Mouse (Mus musculus) heart, embryonic 12.5 days (tissue): ENCODE results near the gene Hist1h4n. TPM values are rescaled to one million over a fixed set of nuclear protein-coding genes. Genes with fewer than 3 reads are reported as not detected.

Experiments
- microRNA-seq: library from miRNA; unstranded; fragments of <30 nt; microRNA quantifications from one replicate; pipeline ENCODE4, GENCODE M21; 2017
- polyA plus RNA-seq: library from polyadenylated mRNA; unstranded; fragments of >200 nt; fragmentation: Nextera tagmentation; extraction: Ambion mirVana; gene quantifications from 2 replicates; pipeline ENCODE4 v1.2.1, GENCODE M21; 2016

The Hist1h4n gene
- polyA plus RNA-seq, 1 experiment from 2014 or later, result 8.4 TPM

Small RNA genes within 50 kb of the gene (microRNA-seq; reads per million reads assigned to microRNA genes)
- gene Gm19658 (not detected), gene Gm44346 (not detected), gene Gm44466 (not detected)

Other genes starting within 250 kb of the Hist1h4n start
- gene Olfr1362, start 218.2 kb downstream of the Hist1h4n start, polyA plus RNA-seq, result not detected in 2 replicates
- not detected in 2 replicates for gene Olfr11, start 189.7 kb downstream of the Hist1h4n start, polyA plus RNA-seq
- gene Olfr1361, start 168.8 kb downstream of the Hist1h4n start, polyA plus RNA-seq, result not detected in 2 replicates
- not detected in 2 replicates for gene Olfr1360, start 154.8 kb downstream of the Hist1h4n start, polyA plus RNA-seq
- gene Olfr1359, start 134.1 kb downstream of the Hist1h4n start, polyA plus RNA-seq, result not detected in 2 replicates
- gene Hist1h2bl, start 116.1 kb downstream of the Hist1h4n start, polyA plus RNA-seq, result 0.91 TPM in 1 of 2 replicates, not detected in the other
- 5.4 and 6.6 TPM in 2 replicates for gene Hist1h2ai, start 115.8 kb downstream of the Hist1h4n start, polyA plus RNA-seq
- 2.0 TPM in 2 replicates for gene Hist1h3h, start 114.5 kb downstream of the Hist1h4n start, polyA plus RNA-seq
- gene Hist1h2bm, start 110.2 kb downstream of the Hist1h4n start, polyA plus RNA-seq, result 1.4 and 2.5 TPM in 2 replicates
- gene Hist1h4j, start 97.1 kb downstream of the Hist1h4n start, polyA plus RNA-seq, result 0.31 and 0.68 TPM in 2 replicates
- 0.80 TPM in 1 of 2 replicates, not detected in the other for gene Hist1h4k, start 81.7 kb downstream of the Hist1h4n start, polyA plus RNA-seq
- gene Hist1h2ak, start 78.4 kb downstream of the Hist1h4n start, polyA plus RNA-seq, result 7.0 and 11.4 TPM in 2 replicates
- 1.1 and 2.1 TPM in 2 replicates for gene Hist1h2bn, start 78.1 kb downstream of the Hist1h4n start, polyA plus RNA-seq
- gene Hist1h1b, start 51.6 kb downstream of the Hist1h4n start, polyA plus RNA-seq, result 12.4 and 12.5 TPM in 2 replicates
- 54.7 and 68.0 TPM in 2 replicates for gene Hist1h3i, start 48.8 kb downstream of the Hist1h4n start, polyA plus RNA-seq
- 1.3 and 6.2 TPM in 2 replicates for gene Hist1h2an, start 45.0 kb downstream of the Hist1h4n start, polyA plus RNA-seq
- 1.3 and 1.4 TPM in 2 replicates for gene Hist1h2bp, start 44.7 kb downstream of the Hist1h4n start, polyA plus RNA-seq
- gene Hist1h2bq, start 22.0 kb downstream of the Hist1h4n start, polyA plus RNA-seq, result 8.4 and 12.7 TPM in 2 replicates
- 2.6 TPM in 1 of 2 replicates, not detected in the other for gene Hist1h2ao, start 21.7 kb downstream of the Hist1h4n start, polyA plus RNA-seq
- not detected in 2 replicates for gene Hist1h4m, start 20.4 kb downstream of the Hist1h4n start, polyA plus RNA-seq
- gene Hist1h2ap, start 1.3 kb upstream of the Hist1h4n start, polyA plus RNA-seq, result 2,122 and 2,141 TPM in 2 replicates
- 8.1 and 12.8 TPM in 2 replicates for gene Hist1h2br, start 1.5 kb upstream of the Hist1h4n start, polyA plus RNA-seq
- gene Zfp184, start 112.9 kb upstream of the Hist1h4n start, polyA plus RNA-seq, result 7.5 and 8.3 TPM in 2 replicates
- 0.13 and 0.14 TPM in 2 replicates for gene Pom121l2, start 149.0 kb upstream of the Hist1h4n start, polyA plus RNA-seq
- 0.17 and 0.28 TPM in 2 replicates for gene Prss16, start 177.5 kb upstream of the Hist1h4n start, polyA plus RNA-seq
- gene Hist1h2ah, start 203.4 kb upstream of the Hist1h4n start, polyA plus RNA-seq, result 3.7 and 5.0 TPM in 2 replicates
- gene Hist1h2bk, start 203.7 kb upstream of the Hist1h4n start, polyA plus RNA-seq, result 2.3 and 3.6 TPM in 2 replicates
- gene Hist1h4i, start 209.2 kb upstream of the Hist1h4n start, polyA plus RNA-seq, result 10.4 and 12.2 TPM in 2 replicates
- gene Hist1h2ag, start 210.7 kb upstream of the Hist1h4n start, polyA plus RNA-seq, result 11.6 and 14.5 TPM in 2 replicates
- 3.4 and 6.2 TPM in 2 replicates for gene Hist1h2bj, start 211.0 kb upstream of the Hist1h4n start, polyA plus RNA-seq